In genomic region chr10:28618002-28618401, GRCm38 (mm10) we compare ENCODE assay signal across 25 mouse cellular contexts. TPM values are rescaled to one million over a fixed set of nuclear protein-coding genes. Genes with fewer than 3 reads are reported as not detected.
"Had no signal": no experiment of that assay in that cellular context is flagged by ENCODE, and none has a peak within 500 bp of the region (broad histone marks: within the 10 kb centered on the region; RNA-seq: fewer than 3 reads in every experiment).

No protein-coding gene starts in this region.

- H3K27me3 ChIP-seq: liver, embryonic 15.5 days; midbrain, embryonic 13.5 days; neural tube, embryonic 13.5 days had no signal

- H3K4me3 ChIP-seq: left cerebral cortex, adult 2 months; liver, embryonic 15.5 days; midbrain, embryonic 10.5 days; midbrain, embryonic 13.5 days; myocyte; neural tube, embryonic 13.5 days had no signal

- ATAC-seq: intestine, postnatal 0 days; lung, postnatal 0 days; midbrain, embryonic 13.5 days; midbrain, embryonic 16.5 days had no signal

- H3K4me1 ChIP-seq: liver, embryonic 15.5 days; midbrain, embryonic 10.5 days; midbrain, embryonic 13.5 days; neural tube, embryonic 13.5 days had no signal

- H3K9ac ChIP-seq: liver, embryonic 15.5 days; lung, embryonic 14.5 days; midbrain, embryonic 13.5 days; neural tube, embryonic 13.5 days had no signal

- H3K4me2 ChIP-seq: liver, embryonic 15.5 days; lung, embryonic 14.5 days; midbrain, embryonic 13.5 days; neural tube, embryonic 13.5 days had no signal

- H3K27ac ChIP-seq: kidney, postnatal 0 days; left cerebral cortex, adult 2 months; liver, embryonic 15.5 days; midbrain, embryonic 10.5 days; midbrain, embryonic 13.5 days; neural tube, embryonic 13.5 days had no signal

- DNase-seq: kidney, adult 2 months; kidney, postnatal 25 days; layer of hippocampus, postnatal 36 days; lung, embryonic 14.5 days; lung, postnatal 4 days; retina, postnatal 1 day; right cerebral cortex, postnatal 25 days; spleen, adult 18-20 months; thymus, adult 18-20 months had no signal

- H3K9me3 ChIP-seq: liver, embryonic 15.5 days; midbrain, embryonic 10.5 days; midbrain, embryonic 13.5 days; neural tube, embryonic 13.5 days had no signal

- H3K36me3 ChIP-seq: liver, embryonic 15.5 days; midbrain, embryonic 10.5 days; midbrain, embryonic 13.5 days; neural tube, embryonic 13.5 days had no signal

RNA-seq across cellular contexts. Expression of gene Themis, which starts 50.2 kb away (rescaled TPM):
- total RNA-seq: layer of hippocampus, adult 8-10 months; layer of hippocampus, postnatal 36 days; left cerebral cortex, adult 2 months; left cerebral cortex, postnatal 36 days had no signal
- polyA plus RNA-seq: intestine, embryonic 14.5 days; kidney, embryonic 14.5 days; kidney, postnatal 0 days; limb, embryonic 11.5 days; liver, embryonic 15.5 days; lung, embryonic 14.5 days; midbrain, embryonic 10.5 days; midbrain, embryonic 13.5 days; neural tube, embryonic 13.5 days; testis, adult 2 months had no signal
